Mouse (Mus musculus): ENCODE measurements at regions not wholly inside any gene's neighbourhood (a gene's known extent, or its start where the extent isn't known, plus 50 kb on each side); places are given as distances from the start of the nearest gene placed in this dataset.

DNA sequence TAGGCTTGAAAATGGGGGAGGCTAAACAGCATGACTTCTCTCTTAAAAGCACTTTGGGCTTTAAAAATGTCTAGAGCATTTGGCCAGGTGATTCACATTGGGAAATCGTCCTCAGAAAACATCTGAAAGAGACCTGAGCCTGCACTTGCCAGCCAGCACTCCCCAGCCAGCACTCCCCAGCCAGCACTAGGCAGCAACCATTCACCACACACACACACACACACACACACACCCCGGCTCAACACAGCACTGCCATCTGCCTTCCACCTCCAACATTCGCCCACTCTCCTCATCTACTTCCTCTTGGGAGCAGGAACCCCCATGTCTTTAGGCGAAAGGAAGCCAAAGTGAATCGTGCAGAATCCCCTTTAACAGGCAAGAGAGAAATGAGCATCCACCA lies 85.4 kb downstream of the Atp23 start:
- DNase-seq: no peak
- intact Hi-C loops (cut with DNase I): no loop called here

DNA sequence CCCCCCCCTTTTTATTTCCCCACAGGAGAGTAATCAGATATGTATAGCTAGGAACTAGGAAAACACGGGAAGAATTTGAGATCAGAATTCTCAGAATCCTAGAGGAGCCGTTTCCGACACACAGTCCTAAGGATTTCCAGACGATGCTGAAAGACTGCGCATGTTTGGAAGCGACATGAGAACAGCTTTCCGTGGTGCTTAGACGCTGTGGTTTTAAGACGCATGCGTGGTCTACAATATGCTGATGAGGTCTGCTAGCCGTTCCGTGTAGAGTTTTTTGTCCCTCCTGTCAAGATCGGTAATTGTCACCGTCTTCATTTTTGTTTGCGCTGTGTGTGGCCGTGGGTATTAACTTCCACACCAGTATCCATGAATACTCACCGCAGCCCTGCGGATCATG lies 86.2 kb downstream of the Atp23 start:
- intact Hi-C loops (cut with DNase I): no loop called here
- DNase-seq: no peak

DNA sequence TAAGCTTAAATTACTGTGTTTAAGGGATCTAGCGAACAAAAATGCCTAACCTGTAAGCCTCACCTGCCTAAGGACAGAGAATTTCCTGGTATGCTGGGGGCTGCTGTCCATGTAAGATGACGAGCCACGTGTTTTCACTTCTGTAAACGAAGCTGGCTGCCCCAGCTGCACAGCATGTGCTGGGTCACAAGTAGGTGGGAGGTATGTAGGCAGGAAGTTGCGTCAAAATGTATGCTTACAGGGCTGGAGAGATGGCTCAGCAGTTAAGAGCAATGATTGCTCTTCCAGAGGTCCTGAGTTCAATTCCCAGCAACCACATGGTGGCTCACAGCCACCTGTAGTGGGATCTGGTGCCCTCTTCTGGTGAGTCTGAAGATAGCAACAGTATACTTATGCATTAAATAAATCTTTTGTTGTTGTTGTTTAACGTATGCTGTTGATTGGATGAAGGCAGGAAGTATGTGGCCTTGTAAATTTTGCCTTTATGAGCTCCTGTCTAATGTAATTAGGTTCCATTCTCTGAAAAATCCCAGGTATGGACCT lies 88.0 kb downstream of the Atp23 start:
- no peak for DNase-seq
- intact Hi-C loops (cut with DNase I): no loop called here

DNA sequence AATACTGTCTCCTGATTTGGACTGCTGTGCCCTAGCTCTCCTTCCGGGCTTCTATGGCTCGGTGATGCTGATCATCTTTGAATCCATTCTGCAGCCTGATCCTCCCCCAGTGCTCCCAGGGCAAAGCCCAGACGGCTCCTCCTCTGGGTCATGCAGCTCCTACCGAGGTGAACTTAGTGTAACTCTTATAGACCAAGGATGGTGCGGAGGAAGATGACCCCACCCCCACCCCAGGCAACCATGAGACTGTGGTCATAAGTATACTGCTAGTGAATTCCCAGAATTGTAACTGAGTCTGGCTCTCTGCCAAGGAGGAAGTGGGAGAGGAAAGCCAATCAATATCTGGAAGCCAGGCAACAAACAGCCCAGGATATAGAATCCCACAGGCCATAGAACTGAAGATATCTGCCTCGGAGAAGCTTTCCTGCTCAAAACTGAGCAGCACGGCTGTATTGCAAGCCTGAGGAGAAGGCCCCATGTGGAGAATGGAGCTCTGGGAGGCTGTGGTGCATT lies 88.9 kb downstream of the Atp23 start:
- intact Hi-C loops (cut with DNase I): no loop called here
- peak in 1 of 2 experiments; percentile 4 for DNase-seq

DNA sequence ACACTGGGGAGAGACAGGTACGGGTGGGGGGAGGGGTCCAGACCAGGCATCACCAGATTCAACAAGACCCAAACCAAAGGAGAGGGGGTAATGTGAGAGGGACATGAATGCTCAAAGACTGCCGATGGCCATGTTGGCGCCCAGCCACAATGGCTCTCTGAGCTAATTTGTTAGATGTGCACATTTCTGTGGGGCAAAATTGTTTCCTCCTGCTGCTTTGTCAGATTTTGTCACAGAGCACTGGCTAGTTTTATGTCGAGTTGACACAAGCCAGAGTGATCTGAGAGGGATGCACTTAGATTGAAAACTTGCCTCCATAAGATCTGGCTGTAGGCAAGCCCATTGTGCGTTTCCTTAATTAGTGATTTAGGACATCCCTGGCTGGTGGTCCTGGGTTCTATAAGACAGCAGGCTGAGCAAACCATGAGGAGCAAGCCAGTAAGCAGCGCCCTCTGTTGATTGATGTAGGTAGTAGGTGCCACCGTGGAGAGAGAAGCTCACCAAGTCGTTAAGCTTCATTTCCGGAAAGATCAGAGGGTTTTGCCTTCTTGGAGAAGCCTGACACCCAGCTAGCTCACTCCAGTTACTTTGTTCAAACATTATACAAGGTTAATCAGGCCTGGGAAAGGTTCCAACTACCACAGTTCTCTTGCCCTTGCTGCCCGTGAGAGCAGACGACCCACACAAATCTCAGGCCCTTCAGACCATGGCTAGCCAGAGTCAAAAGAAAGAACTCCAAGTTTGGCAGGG lies 90.6 kb downstream of the Atp23 start:
- no peak for DNase-seq
- intact Hi-C loops (cut with DNase I): no loop called here

DNA sequence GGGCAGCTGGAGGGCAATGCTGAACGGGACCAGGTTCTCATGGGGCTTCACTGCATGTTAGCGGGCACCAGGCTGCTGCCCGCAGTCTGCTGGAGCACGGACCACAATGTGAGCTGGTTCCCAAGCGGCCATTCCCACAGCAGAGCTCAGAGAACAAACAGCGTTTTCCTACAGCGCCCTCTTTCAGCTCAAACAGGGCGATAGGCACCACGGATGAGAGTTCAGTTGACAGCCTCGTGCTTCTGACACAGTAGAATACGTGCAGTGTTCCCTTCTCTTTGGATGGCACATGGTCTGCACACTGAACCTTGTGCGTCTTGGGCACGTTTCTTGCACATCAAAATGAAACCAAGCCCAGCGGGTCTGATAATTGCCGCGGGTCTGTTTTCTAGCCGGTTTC lies 91.6 kb downstream of the Atp23 start:
- DNase-seq: peak; percentile 4 to 11
- intact Hi-C loops (cut with DNase I): no loop called here

DNA sequence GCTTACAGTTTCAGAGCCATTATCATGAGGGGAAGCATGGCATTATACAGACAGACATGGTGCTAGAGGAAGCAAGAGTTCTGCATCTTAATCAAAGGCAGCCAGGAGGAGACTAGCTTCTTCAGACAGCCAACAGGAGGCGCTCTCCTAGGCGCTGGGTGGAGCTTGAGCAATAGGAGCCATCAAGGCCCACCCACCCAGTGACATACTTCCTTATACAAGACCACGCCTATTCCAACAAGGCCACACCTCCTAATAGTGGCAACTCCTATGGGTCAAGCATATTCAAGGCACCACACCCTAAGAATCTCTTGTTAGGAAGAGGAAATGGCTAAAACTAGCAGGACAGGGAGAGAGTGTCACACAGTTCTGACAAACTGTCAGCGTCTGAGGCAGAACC lies 94.3 kb downstream of the Atp23 start:
- intact Hi-C loops (cut with DNase I): no loop called here

DNA sequence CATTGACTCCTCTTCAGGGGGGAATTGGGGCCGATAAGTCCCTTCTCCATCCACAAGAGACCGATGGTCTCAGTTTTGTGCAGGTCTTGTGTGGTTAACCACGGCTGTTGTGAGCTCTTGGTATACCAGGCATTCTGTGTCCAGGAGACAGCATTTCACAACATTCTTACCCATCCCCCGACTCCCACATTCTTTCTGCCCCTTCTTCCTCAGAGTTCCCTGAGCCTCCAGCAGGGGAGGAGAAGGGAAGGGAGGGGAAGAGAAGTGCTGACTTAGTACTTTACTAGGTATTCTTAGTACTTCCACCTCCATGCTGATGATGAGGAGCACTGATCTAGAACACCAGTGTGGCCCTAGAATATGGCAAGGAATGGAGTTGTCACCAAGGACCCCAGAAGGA lies 98.4 kb downstream of the Atp23 start:
- DNase-seq: no peak
- intact Hi-C loops (cut with DNase I): no loop called here

More for the DNA sequence above, 94.3 kb downstream of the Atp23 start:
- no peak for DNase-seq

DNA sequence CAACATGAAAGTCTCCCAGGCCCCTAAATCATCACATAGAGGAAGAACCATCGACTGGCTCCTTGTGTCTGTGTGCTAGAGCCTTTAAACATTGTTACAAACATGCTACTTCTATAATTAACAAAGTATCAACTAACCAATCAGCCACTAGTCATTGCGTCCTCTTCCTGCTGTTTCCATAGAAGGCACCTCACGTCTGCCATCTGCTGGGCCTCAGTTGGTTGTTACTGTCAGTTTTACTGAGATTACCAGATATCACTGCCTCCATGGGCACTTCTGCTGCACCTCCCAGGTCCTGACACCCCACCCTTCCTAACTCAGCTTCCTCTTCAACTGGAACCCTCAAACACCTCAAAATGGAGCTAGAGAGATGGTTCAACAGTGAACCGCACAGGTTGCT lies 101.8 kb downstream of the Atp23 start:
- intact Hi-C loops (cut with DNase I): no loop called here
- no peak for DNase-seq

DNA sequence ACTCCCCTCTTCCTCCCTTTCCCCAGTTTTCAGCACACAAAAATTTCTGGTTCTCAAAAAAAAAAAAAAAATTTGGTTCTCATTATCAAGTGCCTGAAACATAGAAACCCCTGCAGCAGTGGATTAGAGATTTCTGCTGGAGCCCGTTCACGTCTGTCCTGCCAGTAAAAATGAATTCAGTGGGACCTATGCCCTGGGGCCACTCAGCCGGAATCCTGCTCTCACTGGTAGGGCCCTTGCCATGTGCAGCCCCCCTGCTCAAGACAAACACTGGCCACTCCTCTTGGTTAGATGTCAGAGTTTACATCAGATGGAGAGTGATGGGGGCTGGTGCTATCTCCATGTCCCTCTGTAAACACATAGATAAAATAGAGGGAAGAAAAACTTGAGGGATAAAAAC lies 108.0 kb downstream of the Atp23 start:
- intact Hi-C loops (cut with DNase I): no loop called here
- no peak for DNase-seq

DNA sequence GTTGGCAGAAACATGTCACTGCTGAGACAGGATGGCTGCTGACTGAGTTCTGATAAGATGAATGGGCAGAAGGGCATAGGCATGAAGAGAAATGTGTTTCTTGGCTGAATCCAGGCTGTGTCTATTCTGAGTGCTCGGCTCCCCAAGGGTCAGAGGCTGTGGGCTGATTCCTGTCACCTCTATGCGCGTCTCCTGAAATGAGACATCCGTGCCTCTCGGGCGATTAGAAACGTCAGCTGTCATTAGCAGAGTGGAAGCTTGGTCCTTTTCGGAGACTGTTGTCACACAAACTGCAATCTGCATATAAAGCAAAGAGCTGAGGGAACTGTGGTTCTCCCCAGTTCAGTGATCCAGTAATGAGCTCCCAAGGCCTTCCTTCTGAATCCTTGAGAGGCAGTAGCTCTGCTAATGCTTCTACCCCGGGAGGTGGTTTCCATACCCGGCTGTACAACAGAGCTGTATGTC lies 108.8 kb downstream of the Atp23 start:
- DNase-seq: no peak
- intact Hi-C loops (cut with DNase I): no loop called here

DNA sequence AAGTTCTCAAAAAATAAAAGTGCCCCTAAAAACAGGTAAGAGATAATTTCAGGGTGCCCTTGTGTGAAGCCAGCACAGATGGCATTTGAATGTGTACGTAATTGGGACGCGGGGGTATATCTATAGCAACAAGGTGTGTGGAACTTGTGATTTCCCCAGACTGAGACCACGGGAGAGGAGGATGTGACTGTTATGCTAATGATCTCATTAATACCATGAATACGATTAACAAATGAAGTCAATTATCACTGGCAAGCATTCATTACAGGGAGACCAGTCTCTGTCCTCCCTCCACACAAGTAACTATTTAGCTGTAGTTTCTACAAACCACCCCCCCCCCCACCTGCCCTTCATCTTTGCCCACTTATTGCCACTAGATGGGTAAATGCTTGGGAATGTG lies 112.9 kb downstream of the Atp23 start:
- no peak for DNase-seq
- intact Hi-C loops (cut with DNase I): no loop called here

DNA sequence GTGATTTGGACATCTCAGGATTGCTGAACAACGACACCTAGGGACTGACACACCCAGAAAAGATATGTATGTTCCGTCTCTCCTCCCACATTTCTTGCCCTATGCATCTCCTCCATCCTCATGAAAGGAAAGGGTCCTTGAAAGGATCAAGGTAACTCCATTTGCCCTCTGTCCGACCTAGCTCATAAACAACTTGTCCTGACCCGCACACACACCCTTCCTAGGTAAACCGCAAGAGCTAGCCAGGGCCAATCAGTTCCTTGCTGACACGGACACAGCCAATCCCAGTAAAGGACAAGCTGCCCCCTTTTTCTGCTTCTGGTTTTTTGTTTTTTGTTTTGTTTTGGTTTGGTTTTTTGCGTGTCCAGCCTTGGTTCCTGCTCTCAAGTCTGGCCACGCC lies 118.0 kb downstream of the Atp23 start:
- intact Hi-C loops (cut with DNase I): no loop called here
- DNase-seq: no peak

DNA sequence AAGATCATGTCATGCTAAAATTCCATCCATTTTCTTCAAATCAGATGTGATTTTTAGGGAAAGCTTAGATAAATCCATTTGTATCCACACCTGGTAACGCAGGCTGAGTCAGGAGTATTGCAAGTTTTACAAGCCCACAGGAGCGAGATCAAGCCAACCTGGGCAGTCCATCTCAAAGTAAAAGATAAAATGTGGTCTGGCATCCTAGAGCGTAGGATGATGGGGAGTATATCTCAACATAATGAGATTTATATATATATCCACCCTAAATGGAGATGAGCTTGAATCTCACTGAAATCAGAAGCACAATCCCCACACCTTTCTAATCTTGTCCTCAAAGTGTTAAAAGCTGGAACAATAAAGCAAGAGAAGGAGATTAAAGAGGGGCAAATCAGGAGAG lies 124.6 kb downstream of the Atp23 start:
- no peak for DNase-seq
- intact Hi-C loops (cut with DNase I): no loop called here

DNA sequence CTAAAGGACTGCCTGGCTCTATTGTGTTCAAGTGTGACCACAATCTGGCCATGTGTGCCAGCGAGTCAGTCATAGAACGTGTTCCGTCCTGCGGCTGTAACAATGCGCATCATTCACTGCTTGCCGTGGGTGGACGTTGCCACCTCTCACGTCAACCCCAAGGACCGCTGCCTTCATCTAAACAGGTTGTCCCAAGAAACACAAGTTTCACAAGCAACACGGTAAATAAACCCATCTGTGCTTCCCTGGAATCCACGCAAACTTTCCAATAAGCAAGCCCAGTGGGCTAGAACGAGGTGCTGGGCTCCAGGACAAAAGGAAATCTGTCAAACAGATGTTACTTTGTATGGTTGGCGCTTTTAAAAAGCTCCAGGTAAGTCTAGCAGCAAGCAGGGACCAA lies 125.2 kb downstream of the Atp23 start:
- intact Hi-C loops (cut with DNase I): no loop called here
- no peak for DNase-seq

DNA sequence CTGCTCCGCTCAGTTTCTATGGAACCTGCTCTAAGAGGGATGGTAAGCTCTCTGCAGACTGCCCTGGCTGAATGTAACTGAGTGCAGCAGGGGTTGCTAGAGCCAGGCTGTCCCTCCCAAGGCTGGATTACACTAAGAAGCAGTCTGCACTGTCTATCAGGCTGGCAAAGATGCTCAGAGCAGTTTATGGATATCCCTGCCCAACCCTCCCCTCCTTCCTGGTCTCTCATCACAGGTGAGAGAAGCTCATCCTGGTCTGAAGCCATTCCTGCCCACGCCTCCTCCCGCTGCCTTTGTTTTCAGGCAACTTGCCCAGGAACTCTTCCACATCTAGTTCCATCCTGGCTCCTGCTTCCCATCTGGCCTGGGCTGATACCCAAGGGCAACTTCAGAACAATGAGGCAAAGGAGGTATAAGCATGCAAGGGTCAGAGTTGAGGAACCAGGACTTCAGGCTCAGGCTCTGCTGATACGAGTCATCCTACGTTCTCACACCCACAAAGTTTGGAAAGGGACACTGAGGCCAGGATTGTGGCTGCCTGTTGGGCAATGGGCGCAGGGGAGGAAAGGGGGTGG lies 130.6 kb downstream of the Atp23 start:
- DNase-seq: no peak
- intact Hi-C loops (cut with DNase I): no loop called here

DNA sequence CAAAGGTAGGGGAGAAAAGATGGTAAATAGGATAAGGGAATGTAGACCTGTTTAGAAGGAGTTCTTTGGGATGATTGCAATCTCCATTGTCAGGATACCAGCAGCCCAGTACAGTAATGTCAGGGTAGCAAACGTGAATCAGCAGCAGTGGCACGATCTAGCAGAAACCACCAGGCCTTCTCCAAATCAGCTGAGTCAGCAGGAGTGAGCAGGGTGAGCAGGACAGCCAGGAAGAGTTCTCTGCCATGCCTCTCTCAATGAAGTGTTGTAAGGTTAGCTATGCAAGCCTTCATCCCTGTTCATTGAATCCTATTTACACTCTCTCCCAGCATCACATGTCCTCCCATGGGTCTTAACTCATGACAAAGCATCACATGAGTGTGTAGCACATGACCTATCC lies 135.5 kb downstream of the Atp23 start:
- intact Hi-C loops (cut with DNase I): no loop called here

DNA sequence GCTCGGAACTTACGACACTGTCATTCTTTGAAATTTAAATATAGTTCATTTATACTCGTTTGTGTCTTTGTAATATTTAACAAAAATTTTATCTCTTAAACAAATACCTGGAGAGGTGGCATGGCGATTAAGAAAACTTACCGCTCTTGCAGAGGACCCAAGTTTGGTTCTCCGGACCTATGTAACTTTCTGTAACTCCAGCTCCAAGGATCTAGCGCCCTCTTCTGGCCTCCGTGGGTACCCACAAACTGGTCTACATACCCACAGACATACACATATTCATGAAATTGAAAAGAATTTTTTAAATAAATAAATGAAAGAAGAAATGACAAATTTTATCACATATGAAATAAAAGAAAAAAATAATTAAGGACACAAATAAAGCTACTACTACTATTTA lies 136.4 kb downstream of the Atp23 start:
- intact Hi-C loops (cut with DNase I): no loop called here

More for the DNA sequence above, 135.5 kb downstream of the Atp23 start:
- no peak for DNase-seq

DNA sequence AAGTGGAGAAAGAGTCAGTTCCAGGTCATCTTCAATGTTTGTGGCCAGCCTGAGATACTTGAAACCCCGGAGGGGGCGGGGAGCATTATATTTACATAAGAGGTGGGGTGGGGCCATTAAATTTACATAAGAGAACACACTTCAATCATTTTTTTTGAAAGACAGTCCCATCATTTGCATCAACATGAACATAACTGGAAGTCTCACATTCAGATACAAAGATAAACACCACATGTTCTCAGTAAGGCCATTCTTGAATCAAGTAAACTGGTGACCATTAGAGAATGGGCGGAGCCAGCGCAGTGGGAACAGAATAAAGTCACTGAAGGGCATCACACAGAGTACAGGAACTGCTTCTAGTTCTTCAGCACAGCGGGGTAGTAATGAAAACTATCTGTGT lies 137.2 kb downstream of the Atp23 start:
- no peak for DNase-seq
- intact Hi-C loops (cut with DNase I): no loop called here

More for the DNA sequence above, 136.4 kb downstream of the Atp23 start:
- no peak for DNase-seq

DNA sequence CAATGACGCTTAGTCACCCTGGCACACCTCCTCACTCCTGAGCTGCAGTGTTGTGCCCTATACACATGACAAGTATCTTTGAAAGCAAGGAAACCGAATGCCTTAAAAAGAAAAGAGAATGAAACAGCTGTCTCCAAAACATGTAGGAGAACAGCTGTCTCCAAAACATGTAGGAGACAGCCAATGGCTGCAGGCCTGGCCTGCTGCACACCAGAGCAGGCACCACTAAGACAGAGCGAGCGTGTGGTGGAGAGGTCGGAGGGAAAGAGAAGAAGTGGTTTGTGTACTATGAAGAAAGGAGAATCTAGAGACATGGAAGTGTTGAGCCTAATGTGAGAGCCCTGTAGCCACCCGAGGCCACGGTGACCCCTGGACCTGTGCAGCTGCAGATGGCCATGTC lies 142.5 kb downstream of the Atp23 start:
- intact Hi-C loops (cut with DNase I): no loop called here
- no peak for DNase-seq

DNA sequence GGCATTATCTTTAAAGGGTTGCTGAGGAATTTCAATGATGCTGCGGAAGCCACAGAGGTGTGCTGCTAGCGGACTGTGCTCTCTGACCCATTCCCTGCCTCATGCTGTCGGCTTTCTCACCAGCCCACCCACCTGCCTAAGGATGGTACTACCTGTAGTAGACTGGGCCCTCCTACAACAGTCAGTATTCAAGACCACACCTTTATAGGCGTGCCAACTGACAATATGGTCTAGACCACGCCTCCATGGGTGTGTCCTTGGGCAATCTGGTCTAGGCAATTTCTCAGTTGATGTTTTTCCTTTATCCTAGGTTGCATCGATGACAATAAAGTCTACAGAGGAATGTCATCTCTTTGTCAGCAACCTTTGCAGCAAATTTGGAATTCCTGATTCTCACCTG lies 148.0 kb downstream of the Atp23 start:
- intact Hi-C loops (cut with DNase I): no loop called here
- DNase-seq: no peak

DNA sequence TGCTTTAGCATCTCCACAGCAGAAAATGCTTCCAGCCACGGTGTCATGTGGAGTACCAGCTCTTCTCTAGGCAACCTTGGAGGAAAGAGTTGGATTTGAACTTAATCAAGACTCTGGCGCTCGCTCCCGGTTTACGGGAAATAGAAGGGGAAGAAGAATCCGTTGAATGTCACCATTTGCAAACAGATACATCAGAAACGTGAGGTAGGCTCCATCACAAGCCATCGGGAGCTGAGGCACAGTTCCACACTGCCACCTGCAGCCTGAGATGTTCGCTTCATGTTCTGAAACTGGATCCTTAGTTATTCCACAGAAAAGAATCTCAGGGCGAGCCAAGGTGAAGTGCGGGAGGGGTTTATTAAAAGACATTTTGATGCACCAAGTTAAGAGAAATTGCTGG lies 148.5 kb downstream of the Atp23 start:
- intact Hi-C loops (cut with DNase I): no loop called here
- no peak for DNase-seq

All from heart, postnatal 10 days (tissue).